Mouse (Mus musculus) right cerebral cortex, postnatal 10 days (tissue): Measurements from ENCODE around the gene Aff4.

Experiments
- DNase-seq, 2 experiments: peaks; one replicate each; pipeline ENCODE4 v3.0.0; 2021; ENCODE audit warnings: low spot score in 2 of 2

Aff4 gene

DNA sequence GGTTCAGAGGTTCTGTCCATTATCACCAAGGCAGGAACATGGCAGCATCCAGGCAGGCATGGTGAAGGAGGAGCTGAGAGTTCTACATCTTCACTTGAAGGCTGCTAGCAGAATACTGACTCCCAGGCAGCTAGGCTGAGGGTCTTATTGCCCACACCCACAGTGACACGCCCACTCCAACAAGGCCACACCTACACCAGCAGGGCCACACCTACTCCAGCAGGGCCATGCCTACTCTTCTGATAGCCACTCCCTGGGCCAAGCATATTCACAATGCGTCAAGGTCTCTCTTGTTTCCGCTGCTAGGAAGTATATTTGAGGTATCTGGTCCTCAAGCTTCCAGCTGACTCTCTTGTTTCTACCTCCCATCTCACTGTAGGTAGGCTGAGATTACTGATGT, 108.4 kb downstream of the Aff4 start:
- no peak for DNase-seq

DNA sequence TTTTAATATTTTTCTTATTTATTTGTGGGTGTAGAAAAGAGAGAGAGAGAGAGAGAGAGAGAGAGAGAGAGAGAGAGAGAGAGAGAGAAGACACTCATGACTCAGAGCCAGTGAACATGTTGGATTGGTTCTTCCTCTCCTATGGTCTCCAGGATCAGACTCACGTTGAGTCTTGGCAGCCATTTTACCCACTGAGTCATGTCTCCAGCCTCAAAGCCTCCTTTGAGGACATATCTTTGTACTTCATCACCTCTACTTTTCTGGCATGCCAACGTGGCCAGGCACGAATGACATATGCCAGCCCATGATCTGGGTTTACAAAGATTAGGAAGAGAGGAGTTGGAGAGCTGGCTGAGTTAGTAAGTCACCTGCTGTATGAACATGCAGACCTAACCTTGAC, 109.6 kb downstream of the Aff4 start:
- DNase-seq = no peak

DNA sequence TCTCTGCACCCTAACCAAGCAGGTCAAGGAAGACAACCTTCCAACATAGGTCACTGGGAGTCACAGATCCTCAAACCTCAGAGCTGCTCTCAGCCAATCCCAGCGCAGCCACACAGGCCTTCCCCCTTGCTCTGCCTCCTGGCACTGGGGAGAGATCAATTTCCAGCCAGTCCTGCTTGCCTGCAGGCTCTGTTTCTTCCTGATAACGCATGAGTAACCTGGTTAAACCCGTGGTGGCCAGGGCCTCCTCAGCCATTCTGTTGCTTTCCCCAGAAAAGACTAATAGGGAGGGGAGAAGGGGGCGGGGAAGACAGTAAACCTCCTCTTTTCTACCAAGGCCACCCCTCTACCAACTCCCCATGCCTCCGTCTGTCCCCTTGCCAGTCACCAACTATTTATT, 111.1 kb downstream of the Aff4 start:
- no peak for DNase-seq

DNA sequence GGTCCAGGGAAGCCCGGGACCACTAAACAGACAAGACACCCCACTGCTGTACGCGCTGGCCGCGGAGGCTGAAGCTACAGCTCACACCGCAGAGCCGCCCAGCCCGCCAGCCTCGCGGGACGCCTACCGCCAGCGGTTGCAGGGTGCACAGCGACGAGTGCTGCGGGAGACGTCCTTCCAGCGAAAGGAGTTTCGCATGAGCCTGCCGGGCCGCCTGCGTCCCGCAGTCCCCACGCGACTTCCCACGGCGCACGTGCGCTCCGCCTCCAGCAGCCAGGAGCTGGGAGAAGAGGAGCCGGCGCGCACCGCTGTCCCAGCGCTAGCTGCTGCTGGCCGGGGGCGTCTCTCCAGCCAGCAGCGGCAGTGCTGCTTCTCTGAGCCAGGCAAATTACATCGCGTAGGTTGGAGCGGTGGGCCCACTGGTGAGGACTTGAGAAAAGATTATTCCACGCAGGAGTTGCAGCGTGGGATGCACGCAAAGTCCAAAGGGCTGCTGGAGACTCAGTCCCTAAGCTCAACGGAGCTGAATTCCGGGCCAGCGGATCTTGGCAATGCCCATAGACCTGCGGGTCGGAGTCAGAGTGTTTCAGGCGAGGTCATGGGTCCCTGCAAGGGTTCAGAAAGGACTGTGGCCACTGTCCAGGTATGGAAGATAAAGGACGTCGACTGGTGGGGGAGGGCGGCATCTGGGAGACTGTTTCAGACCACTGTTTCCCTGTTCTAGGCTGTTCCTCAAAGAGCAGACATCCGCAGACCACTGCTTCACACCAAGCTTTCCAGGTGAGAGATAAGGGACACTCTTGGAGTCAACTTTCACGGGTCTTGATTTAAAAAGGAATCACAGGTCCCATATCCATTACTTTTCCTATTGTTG, 113.2 kb downstream of the Aff4 start:
- peak; percentile 53 to 61 for DNase-seq

DNA sequence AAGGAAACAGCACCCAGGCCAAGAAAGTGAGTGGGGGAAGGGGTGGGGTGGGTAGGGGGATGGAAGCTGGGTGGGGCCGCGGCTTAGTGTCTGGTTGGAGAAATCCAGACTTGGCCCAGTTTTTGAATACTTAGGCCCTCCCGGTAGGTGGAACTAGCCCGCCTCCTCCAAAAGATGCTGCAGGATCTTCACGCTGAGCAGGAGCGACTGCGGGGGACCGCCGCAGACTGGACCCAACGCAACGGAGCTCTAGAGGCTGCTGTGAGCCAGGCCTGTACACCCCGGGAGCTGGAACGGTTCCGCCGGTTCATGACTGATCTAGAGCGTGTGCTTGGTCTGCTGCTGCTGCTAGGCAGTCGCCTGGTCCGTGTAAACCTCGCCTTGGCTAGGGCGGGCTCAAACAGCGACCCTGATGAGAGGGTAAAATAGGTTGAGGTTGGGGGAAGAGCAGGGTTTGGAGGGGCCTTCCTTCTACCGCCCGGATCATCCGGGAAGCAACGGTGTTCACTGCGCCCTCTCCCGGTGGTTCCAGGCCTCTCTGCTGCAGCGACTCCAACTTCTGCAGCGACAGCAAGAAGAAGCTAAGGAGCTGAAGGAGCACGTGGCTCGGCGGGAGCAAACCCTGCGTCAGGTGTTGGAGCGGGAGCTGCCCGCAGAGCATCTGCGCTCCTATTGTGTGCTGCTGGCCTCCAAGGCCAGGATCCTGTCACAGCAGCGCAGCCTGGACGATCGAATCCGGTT, 115.8 kb downstream of the Aff4 start:
- peak; percentile 90 to 92 for DNase-seq

DNA sequence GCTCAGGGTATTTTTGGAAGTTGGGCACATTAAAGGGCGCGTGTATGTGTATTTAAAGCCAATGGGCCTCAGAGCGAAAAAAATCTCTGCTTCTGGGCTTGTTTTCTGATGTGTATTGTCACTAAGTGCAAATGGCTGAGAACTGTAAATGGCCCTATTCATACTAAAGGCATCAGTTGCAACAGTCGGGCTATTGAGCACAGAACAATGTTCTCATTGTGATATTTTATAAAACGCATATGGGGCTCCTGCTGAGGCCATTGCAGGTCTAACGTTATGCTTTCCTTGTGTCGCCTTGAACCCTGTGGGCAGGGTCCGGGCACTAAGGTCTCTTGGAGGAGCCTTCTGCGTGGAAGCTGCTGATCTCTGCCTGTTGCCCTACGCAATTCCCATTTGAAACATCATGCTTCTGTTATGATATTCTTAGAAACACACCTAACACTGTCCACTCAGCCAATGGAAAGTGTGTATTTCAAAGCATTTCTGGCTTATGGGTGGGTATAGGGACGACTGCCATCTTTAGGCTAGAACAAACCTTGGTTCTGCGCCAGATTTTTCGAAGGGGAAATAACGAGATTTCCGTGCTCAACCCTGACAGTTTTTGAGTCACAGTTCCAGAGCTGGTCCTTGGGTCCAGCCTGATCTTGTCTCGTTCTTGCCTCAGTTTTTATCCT, 118.8 kb downstream of the Aff4 start:
- no peak for DNase-seq

DNA sequence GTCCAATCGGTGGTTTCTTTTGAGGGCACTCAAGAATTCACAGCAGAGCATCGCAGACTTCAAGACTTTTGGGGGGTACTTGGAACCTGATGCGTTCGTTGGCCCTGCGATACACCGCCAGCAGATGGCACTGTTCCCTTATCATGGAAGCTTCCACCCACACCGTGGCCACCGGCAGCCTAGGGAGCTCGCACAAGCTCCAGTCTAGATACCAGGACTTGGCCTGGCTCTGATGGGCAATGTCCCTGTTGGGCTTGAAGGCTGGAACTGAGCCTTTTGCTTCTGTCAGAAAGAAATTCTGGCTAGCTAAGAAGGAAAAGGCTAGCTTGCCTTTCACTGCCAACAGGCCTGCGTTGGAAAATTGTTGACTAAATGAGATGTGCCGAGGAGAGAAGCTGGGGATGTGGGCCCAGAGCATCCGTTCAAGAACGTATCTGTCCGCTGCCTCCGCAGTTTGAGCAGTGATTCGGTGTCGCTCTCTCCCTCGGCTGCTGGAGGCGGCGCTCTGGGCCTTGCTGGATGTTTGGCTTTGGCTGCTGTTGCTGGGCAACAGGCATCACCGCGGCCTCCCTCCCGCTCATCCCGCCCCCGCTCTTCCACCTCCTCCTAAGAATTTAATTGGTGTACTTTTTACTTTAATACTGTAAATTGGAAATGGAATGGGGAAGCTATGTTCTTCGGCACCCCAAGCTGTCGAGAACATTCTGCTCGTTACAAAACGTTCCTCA, 119.5 kb downstream of the Aff4 start, which contains the start of gene Gm9837:
Gm9837 (minus strand) TSS at position 512 of the 728 bp plus-strand sequence.
- DNase-seq = peak; percentile 94 to 96
